Mouse (Mus musculus) forebrain, embryonic 12.5 days (tissue): ENCODE data around the gene Sirt2. TPM values are rescaled to one million over a fixed set of nuclear protein-coding genes. Genes with fewer than 3 reads are reported as not detected.
A peak's percentile ranks its signal among the peaks of the same experiment; 100 is the strongest.

Experiments
- ATAC-seq: fragments of 200-750 bp; cut with Nextera tagmentation; 2 replicates; pipeline ENCODE4 v1.8.0; 2017; ENCODE audit warnings: moderate TSS enrichment; ENCODE audit not compliant: low FRiP score
- H3K27ac ChIP-seq: fragments of 300-500 bp; sonication (generic); 2 replicates; pipeline ENCODE4 v1.5.1; 2016; ENCODE audit warnings: mild to moderate bottlenecking
- H3K27me3 ChIP-seq: fragments of 300-500 bp; sonication (generic); 2 replicates; pipeline ENCODE4 v1.6.1; 2016; ENCODE audit warnings: mild to moderate bottlenecking
- H3K36me3 ChIP-seq: fragments of 300-500 bp; sonication (generic); replicated peaks from 2 replicates; pipeline ENCODE4 v1.6.1; 2016; ENCODE audit warnings: mild to moderate bottlenecking
- H3K4me1 ChIP-seq: fragments of 300-500 bp; sonication (generic); 2 replicates; pipeline ENCODE4 v1.6.1; 2016
- H3K4me2 ChIP-seq: fragments of 300-500 bp; sonication (generic); 2 replicates; pipeline ENCODE4 v1.6.1; 2016; ENCODE audit warnings: mild to moderate bottlenecking, moderate library complexity
- H3K4me3 ChIP-seq: fragments of 300-500 bp; sonication (generic); replicated peaks from 2 replicates; pipeline ENCODE4 v1.5.1; 2016; ENCODE audit warnings: mild to moderate bottlenecking
- H3K9ac ChIP-seq: fragments of 300-500 bp; sonication (generic); 2 replicates; pipeline ENCODE4 v1.6.1; 2016; ENCODE audit warnings: mild to moderate bottlenecking
- H3K9me3 ChIP-seq: fragments of 300-500 bp; sonication (generic); 2 replicates; pipeline ENCODE4 v1.6.1; 2016
- WGBS: fragments of 180-500 bp; shearing (Covaris S2); methylation state at CpG from one replicate; pipeline ENCODE4 v1.1.7; 2016; 5-methylcytosine and 5-hydroxymethylcytosine counted together
- polyA plus RNA-seq: library from polyadenylated mRNA; unstranded; fragments of >200 nt; fragmentation: Nextera tagmentation; extraction: Ambion mirVana; gene quantifications from 2 replicates; pipeline ENCODE4 v1.2.1, GENCODE M21; 2016

The Sirt2 gene
- polyA plus RNA-seq, 1 experiment from 2014 or later = 68.3 TPM

GRCm38 (mm10) chr7:28820358-28821260 lies 54.1 kb downstream of the Sirt2 start:
- Histone ChIP-seq H3K4me1 (peaks cover 55% of the 10 kb centered on the region), H3K4me2 (no peak overlapping the region), H3K27ac (peak overlapping the region; percentile 69), H3K36me3 (peaks cover 74% of the 10 kb centered on the region), H3K9ac (no peak overlapping the region), H3K9me3 (no peaks in the 10 kb centered on the region), H3K27me3 (no peaks in the 10 kb centered on the region), H3K4me3 (no peak overlapping the region)
- 49% methylated on average over 12 of the region's 12 CpGs for WGBS
- ATAC-seq = peak; percentile 40; the same call in 1 of the 2 replicates

- H3K4me3 ChIP-seq = no peak overlapping the region
- no peak overlapping the region for H3K27ac ChIP-seq
These were observed 54.8 kb downstream of the Sirt2 start for GRCm38 (mm10) chr7:28821261-28821831.

GRCm38 (mm10) chr7:28822556-28822955 lies 56.0 kb downstream of the Sirt2 start:
- H3K27me3 ChIP-seq = no peaks in the 10 kb centered on the region
- 0 out of 2 replicates have a peak overlapping the region, but pooled peaks have one; percentile 5 for H3K27ac ChIP-seq
- H3K4me2 ChIP-seq = no peak overlapping the region
- no peak overlapping the region for H3K9ac ChIP-seq
- peaks cover 46% of the 10 kb centered on the region for H3K4me1 ChIP-seq
- no peak for ATAC-seq
- H3K4me3 ChIP-seq = no peak overlapping the region
- peaks cover 55% of the 10 kb centered on the region for H3K36me3 ChIP-seq
- no peaks in the 10 kb centered on the region for H3K9me3 ChIP-seq
- 67% methylated on average over 1 of the region's 1 CpGs for WGBS

More at GRCm38 (mm10) chr7:28821261-28821831, 54.8 kb downstream of the Sirt2 start:
- Histone ChIP-seq H3K9ac (no peak overlapping the region), H3K36me3 (peaks cover 67% of the 10 kb centered on the region), H3K4me1 (peaks cover 53% of the 10 kb centered on the region), H3K4me2 (no peak overlapping the region), H3K9me3 (no peaks in the 10 kb centered on the region), H3K27me3 (no peaks in the 10 kb centered on the region)
- 84% methylated on average over 10 of the region's 10 CpGs for WGBS
- no peak for ATAC-seq

GRCm38 (mm10) chr7:28822993-28823903 lies 56.7 kb downstream of the Sirt2 start:
- WGBS = 63% methylated on average over 10 of the region's 10 CpGs
- peaks cover 48% of the 10 kb centered on the region for H3K36me3 ChIP-seq
- peak overlapping the region; percentile 50; the same call in 1 of the 2 replicates for H3K27ac ChIP-seq
- H3K9ac ChIP-seq = no peak overlapping the region
- no peaks in the 10 kb centered on the region for H3K27me3 ChIP-seq
- peaks cover 39% of the 10 kb centered on the region for H3K4me1 ChIP-seq
- H3K4me3 ChIP-seq = no peak overlapping the region
- no peak for ATAC-seq
- H3K4me2 ChIP-seq = no peak overlapping the region
- no peaks in the 10 kb centered on the region for H3K9me3 ChIP-seq

GRCm38 (mm10) chr7:28823932-28824331 lies 57.4 kb downstream of the Sirt2 start:
- WGBS = 70% methylated on average over 2 of the region's 2 CpGs
- H3K36me3 ChIP-seq = peaks cover 41% of the 10 kb centered on the region
- no peak for ATAC-seq
- H3K9ac ChIP-seq = no peak overlapping the region
- H3K4me3 ChIP-seq = no peak overlapping the region
- H3K4me2 ChIP-seq = no peak overlapping the region
- H3K27ac ChIP-seq = 0 out of 2 replicates have a peak overlapping the region, but pooled peaks have one; percentile 50
- H3K27me3 ChIP-seq = no peaks in the 10 kb centered on the region
- no peaks in the 10 kb centered on the region for H3K9me3 ChIP-seq
- peaks cover 32% of the 10 kb centered on the region for H3K4me1 ChIP-seq

- H3K4me3 ChIP-seq = peak within 1 kb of the TSS; percentile 47
- peak within 1 kb of the TSS; percentile 83 for H3K27ac ChIP-seq
- H3K36me3 ChIP-seq = peaks cover 36% of the 10 kb centered on the region
- peaks cover 23% of the 10 kb centered on the region for H3K4me1 ChIP-seq
- H3K9me3 ChIP-seq = no peaks in the 10 kb centered on the region
- H3K4me2 ChIP-seq = peak within 1 kb of the TSS; percentile 57
- H3K9ac ChIP-seq = peak within 1 kb of the TSS; percentile 54
- ATAC-seq = peak; percentile 71
- H3K27me3 ChIP-seq = no peaks in the 10 kb centered on the region
- 3% methylated on average over 33 of the region's 33 CpGs for whole genome bisulfite sequencing
These were observed 58.6 kb downstream of the Sirt2 start, which contains the start of gene Ech1 for GRCm38 (mm10) chr7:28824941-28825685. TSS of gene Ech1 (plus strand) at chr7:28825217.

- Histone ChIP-seq H3K9ac (peak overlapping the region; percentile 54), H3K4me1 (peaks cover 16% of the 10 kb centered on the region), H3K36me3 (peaks cover 35% of the 10 kb centered on the region), H3K27me3 (no peaks in the 10 kb centered on the region), H3K9me3 (no peaks in the 10 kb centered on the region), H3K27ac (peak overlapping the region; percentile 83; the same call in 1 of the 2 replicates), H3K4me2 (peak overlapping the region; percentile 57), H3K4me3 (peak overlapping the region; percentile 47)
- 66% methylated on average over 11 of the region's 11 CpGs for WGBS
- ATAC-seq = no peak
These were observed 59.3 kb downstream of the Sirt2 start for GRCm38 (mm10) chr7:28825686-28826401.

- 90% methylated on average over 7 of the region's 7 CpGs for WGBS
- no peak for ATAC-seq
- peaks cover 12% of the 10 kb centered on the region for H3K4me1 ChIP-seq
- H3K9ac ChIP-seq = 0 out of 2 replicates have a peak overlapping the region, but pooled peaks have one; percentile 54
- H3K36me3 ChIP-seq = peaks cover 35% of the 10 kb centered on the region
- no peak overlapping the region for H3K27ac ChIP-seq
- H3K4me2 ChIP-seq = no peak overlapping the region
- H3K9me3 ChIP-seq = no peaks in the 10 kb centered on the region
- no peaks in the 10 kb centered on the region for H3K27me3 ChIP-seq
- no peak overlapping the region for H3K4me3 ChIP-seq
These were observed 59.9 kb downstream of the Sirt2 start for GRCm38 (mm10) chr7:28826402-28826772.

DNA sequence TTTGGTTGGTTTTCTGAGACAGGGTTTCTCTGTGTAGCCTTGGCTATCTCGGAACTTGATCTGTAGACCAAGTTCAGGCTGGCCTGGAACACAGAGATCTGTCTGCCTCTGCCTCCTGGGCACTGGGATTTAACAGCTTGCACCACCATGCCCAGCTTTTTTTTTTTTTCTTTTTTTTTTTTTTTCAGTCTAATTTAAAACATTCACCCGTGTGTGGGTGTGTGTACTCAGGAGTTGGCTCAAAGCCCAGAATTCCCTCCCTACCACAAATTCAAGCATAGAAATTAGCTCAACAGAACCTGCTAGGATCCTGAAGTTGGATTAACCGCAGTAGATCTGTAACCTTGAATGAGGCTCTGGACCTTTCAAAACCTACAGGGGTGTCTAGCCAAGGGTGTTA lies 60.8 kb downstream of the Sirt2 start:
- no peak overlapping the region for H3K4me3 ChIP-seq
- H3K4me1 ChIP-seq = peaks cover 12% of the 10 kb centered on the region
- no peak for ATAC-seq
- H3K4me2 ChIP-seq = no peak overlapping the region
- H3K36me3 ChIP-seq = peaks cover 36% of the 10 kb centered on the region
- no peak overlapping the region for H3K27ac ChIP-seq
- no peak overlapping the region for H3K9ac ChIP-seq
- H3K9me3 ChIP-seq = no peaks in the 10 kb centered on the region
- WGBS = 63% methylated on average over 3 of the region's 3 CpGs
- H3K27me3 ChIP-seq = no peaks in the 10 kb centered on the region

DNA sequence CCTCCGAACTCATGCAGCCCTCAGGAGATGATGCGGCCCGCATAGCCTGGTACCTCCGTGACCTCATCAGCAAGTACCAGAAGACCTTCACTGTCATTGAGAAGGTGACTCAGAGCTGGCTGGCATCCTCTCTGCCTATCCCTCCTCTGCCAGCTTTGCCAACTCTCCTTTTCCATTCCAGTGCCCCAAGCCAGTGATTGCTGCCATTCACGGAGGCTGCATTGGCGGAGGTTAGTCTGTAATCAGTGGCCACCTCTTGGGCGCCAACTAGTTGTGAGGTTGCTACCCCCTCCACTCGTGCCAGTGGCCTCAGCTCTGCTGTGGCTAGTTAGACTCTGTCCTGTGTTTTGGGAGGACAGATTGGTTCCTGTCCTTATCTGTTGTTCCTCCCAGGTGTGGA lies 63.3 kb downstream of the Sirt2 start:
- no peak overlapping the region for H3K4me3 ChIP-seq
- peaks cover 26% of the 10 kb centered on the region for H3K36me3 ChIP-seq

DNA sequence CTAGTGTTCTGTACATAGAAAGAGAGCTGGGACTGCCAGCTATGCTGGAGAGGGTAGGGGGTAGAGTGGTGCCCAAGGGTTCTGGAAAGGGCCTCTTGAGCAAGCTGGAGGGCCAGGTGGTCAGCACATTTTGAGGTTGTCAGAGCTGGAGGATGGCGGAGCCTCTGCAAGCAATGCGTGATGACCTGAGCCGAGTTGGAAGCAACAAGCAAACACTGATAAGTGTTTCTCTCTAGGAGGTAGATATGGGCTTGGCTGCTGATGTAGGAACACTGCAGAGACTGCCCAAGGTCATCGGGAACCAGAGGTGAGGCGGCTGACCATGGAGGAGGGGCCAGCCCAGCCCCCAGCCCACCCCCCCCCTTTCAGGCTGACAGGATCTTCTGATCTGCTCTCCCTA lies 64.4 kb downstream of the Sirt2 start:
- peaks cover 26% of the 10 kb centered on the region for H3K36me3 ChIP-seq
- H3K9me3 ChIP-seq = no peaks in the 10 kb centered on the region
- no peak overlapping the region for H3K9ac ChIP-seq
- ATAC-seq = no peak
- H3K27ac ChIP-seq = no peak overlapping the region
- no peak overlapping the region for H3K4me3 ChIP-seq
- no peak overlapping the region for H3K4me2 ChIP-seq
- WGBS = 96% methylated on average over 5 of the region's 5 CpGs
- peaks cover 2% of the 10 kb centered on the region; the same call in 1 of the 2 replicates for H3K4me1 ChIP-seq
- no peaks in the 10 kb centered on the region for H3K27me3 ChIP-seq

More for the DNA sequence above, 63.3 kb downstream of the Sirt2 start:
- Histone ChIP-seq H3K4me2 (no peak overlapping the region), H3K4me1 (peaks cover 8% of the 10 kb centered on the region), H3K9me3 (no peaks in the 10 kb centered on the region), H3K27ac (no peak overlapping the region), H3K9ac (no peak overlapping the region), H3K27me3 (no peaks in the 10 kb centered on the region)
- ATAC-seq = no peak
- 95% methylated on average over 8 of the region's 8 CpGs for WGBS
